Mouse (Mus musculus) myocyte (in vitro differentiated cells): ENCODE measurements around the gene Ric8a.

ENCODE experiments used
- CEBPB ChIP-seq: IDR thresholded peaks from 2 replicates; pipeline ENCODE4 v1.6.1; 2011; ENCODE audit warnings: mild to moderate bottlenecking, moderate library complexity; ENCODE audit not compliant: poor library complexity, insufficient read depth, severe bottlenecking
- E2F4 ChIP-seq: IDR thresholded peaks from one replicate; pipeline ENCODE4 v1.6.1; 2011; ENCODE audit warnings: mild to moderate bottlenecking, control low read depth, moderate library complexity; ENCODE audit not compliant: insufficient read depth
- MAX ChIP-seq: IDR thresholded peaks from one replicate; pipeline ENCODE4 v1.6.1; 2011; ENCODE audit warnings: low read depth, mild to moderate bottlenecking, control low read depth
- MYOD1 ChIP-seq, 3 experiments: IDR thresholded peaks; one replicate each; pipeline ENCODE4 v1.6.1; 2011; ENCODE audit warnings: control low read depth in 2 of 3, low read depth in 2 of 3, mild to moderate bottlenecking in 2 of 3, moderate library complexity in 1 of 3; ENCODE audit not compliant: insufficient read length in 2 of 3, control insufficient read depth in 1 of 3
- MYOG ChIP-seq, 3 experiments: IDR thresholded peaks; one replicate each; pipeline ENCODE4 v1.6.1; 2011; ENCODE audit warnings: control low read depth in 2 of 3, low read depth in 2 of 3, mild to moderate bottlenecking in 2 of 3; ENCODE audit not compliant: insufficient read length in 2 of 3, control insufficient read depth in 1 of 3, insufficient read depth in 1 of 3
- POLR2A ChIP-seq: IDR thresholded peaks from one replicate; pipeline ENCODE4 v1.6.1; 2011; ENCODE audit warnings: low read depth, mild to moderate bottlenecking, control low read depth, moderate library complexity; ENCODE audit not compliant: insufficient read length
- POLR2AphosphoS2 ChIP-seq: IDR thresholded peaks from one replicate; pipeline ENCODE4 v1.6.1; 2011; ENCODE audit warnings: low read depth, control low read depth; ENCODE audit not compliant: insufficient read length
- REST ChIP-seq: IDR thresholded peaks from one replicate; pipeline ENCODE4 v1.6.1; 2011; ENCODE audit warnings: mild to moderate bottlenecking, control low read depth, moderate library complexity; ENCODE audit not compliant: insufficient read depth, insufficient read length
- SRF ChIP-seq: IDR thresholded peaks from one replicate; pipeline ENCODE4 v1.6.1; 2011; ENCODE audit warnings: low read depth; ENCODE audit not compliant: control insufficient read depth, insufficient read length
- TCF12 ChIP-seq: IDR thresholded peaks from one replicate; pipeline ENCODE4 v1.6.1; 2011; ENCODE audit warnings: mild to moderate bottlenecking, control low read depth; ENCODE audit not compliant: poor library complexity, insufficient read depth, severe bottlenecking
- TCF3 ChIP-seq: IDR thresholded peaks from one replicate; pipeline ENCODE4 v1.6.1; 2011; ENCODE audit warnings: low read depth, control low read depth; ENCODE audit not compliant: insufficient read length
- USF1 ChIP-seq: IDR thresholded peaks from one replicate; pipeline ENCODE4 v1.6.1; 2011; ENCODE audit warnings: low read depth, mild to moderate bottlenecking, control low read depth, moderate library complexity

GRCm38 (mm10) chr7:140894031-140894430 is 37.3 kb downstream of the Ric8a start:
- TF ChIP-seq POLR2A (no peak), POLR2AphosphoS2 (no peak), E2F4 (no peak), MAX (no peak), USF1 (no peak), TCF12 (no peak), CEBPB (no peak), MYOG (IDR thresholded peaks at IDR 0.05; ENCODE audit: control insufficient read depth in 1 of 3, insufficient read depth in 1 of 3, insufficient read length in 2 of 3, low read depth in 2 of 3) (no peak), MYOD1 (IDR thresholded peaks at IDR 0.05; ENCODE audit: control insufficient read depth in 1 of 3, insufficient read length in 2 of 3, low read depth in 2 of 3) (no peak), SRF (no peak), TCF3 (no peak), REST (no peak)
